Mouse (Mus musculus): ENCODE data around the gene Gm45717.

Gm45717 gene

DNA sequence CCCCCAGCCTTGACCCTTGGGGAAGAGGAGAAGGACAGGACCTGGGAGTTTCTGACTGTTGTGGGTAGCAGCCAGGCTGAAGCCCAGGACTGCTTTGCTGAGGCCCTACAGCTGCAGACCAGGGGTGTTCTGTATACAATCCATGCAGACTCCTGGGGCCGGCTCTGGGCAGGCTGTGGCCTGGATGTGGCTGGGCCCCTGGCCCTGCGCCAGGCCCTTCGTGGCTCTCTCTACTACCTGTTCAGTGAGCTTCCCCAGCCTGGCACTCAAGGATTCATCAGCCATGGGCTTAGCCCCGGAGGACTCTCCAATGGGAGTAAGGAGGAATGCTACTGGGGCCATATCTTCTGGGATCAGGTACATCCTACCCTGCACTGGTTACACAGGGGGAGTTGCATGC, 12.4 kb downstream of the Gm45717 start:
- no peak for DNase-seq (ENCODE audit: low spot score in 2 of 2)

DNA sequence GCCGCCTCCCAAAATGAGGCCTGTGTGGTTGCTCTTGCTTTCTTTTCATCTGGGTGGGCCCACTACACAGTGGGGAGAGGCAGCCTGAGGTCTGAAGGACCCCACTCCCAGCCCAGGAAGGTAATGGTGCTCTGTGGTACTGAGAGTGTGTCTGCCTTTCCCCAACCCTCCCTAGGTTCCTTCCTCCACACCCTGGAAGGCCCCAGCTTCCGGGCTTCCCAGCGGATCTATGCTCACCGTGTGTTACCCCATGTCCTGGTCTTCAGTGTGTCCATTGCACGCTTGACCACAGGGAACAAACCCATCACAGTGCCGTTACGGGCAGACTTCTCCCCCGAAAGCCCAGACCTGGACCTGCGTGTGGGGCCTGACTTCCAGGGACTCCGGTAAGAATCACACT, 12.9 kb downstream of the Gm45717 start:
- no peak for DNase-seq (ENCODE audit: low spot score in 2 of 2)

DNA sequence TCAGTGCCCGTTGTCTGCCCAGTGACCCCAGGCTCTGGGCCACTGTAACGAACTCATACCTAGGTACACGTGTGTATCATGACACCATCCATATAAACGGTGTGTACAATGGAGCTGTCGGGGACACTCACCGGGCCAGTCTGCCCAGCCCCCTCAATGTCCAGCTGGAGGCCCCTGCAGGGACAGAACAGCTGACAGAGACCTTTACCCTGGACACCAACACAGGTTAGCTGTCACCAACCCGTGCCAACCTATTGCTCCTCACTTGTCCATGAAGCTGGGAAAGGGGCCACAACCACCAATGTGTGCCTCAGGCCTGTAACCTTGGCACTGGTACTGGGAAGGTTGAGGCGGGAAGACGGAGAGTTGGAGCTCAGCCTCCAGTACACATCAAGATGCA, 13.4 kb downstream of the Gm45717 start:
- DNase-seq (ENCODE audit: low spot score in 2 of 2) = no peak

DNA sequence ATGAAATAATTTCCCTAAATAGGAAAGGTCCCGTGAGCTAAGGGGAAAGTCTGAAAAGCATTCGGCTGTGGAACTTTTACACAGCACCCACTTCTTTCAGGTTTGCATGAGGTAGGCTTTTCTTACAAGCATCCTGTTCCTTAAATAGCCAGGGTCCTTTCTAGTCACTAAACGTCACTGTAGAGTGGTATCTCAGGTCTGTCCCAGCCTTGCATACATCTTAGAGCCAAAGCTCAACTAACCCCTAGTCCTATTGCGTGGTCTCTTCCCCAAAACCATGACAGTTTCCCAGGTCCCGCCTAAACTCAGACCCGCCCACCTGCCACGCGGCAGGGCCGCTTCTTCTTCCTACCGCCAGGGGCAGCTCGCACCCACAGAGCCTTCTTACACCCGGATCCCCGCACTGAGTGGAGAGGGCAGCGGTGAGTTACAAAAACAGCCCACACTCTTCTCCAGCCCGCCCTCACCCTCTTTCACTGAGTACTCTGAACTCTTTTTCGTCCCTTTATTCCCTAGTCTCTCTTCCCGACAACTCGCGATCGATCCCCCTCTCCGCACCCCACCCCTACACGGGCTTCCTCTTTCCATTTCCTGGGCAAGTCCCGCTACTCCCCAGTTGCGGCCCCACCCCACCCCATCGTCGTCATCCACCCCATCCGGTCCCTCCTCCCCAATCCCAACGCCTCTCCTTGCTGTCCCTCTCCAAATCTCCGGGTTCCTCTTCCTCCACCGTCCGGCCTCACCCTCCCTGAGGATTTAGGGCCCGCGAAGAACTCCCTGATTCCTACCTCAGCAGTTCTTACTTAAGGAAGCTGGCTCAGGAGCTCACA, 14.3 kb downstream of the Gm45717 start, which contains the start of gene Pgghg:
Pgghg (plus strand) TSS at position 170 of the 830 bp plus-strand sequence.
- peak; percentile 66 to 76 for DNase-seq (ENCODE audit: low spot score in 2 of 2)

DNA sequence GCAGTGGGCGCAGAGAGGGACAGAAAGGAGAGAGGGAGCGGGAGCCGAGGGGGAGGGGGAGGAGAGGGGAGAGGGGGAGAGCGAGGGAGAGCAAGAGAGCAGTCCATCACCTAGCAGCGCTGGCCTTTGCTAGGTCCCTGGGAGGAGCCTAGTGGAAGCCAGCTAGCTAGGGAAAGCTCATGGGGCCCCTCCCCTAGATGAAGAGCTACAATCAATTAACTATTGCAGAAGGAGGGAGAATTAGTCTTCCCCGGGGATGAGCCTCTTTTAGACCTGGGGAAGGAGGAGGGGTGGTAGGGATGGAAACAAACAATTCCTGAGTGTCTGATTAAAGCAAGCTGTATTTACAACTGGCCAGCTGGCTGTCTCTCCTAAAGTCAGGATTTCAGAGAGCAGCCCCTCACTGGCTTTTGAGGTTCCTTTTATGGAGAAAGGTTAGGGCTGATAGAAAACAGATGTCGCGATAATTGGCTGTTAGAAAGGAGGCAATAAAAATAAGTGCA, 16.0 kb downstream of the Gm45717 start:
- DNase-seq (ENCODE audit: low spot score in 2 of 2) = no peak

DNA sequence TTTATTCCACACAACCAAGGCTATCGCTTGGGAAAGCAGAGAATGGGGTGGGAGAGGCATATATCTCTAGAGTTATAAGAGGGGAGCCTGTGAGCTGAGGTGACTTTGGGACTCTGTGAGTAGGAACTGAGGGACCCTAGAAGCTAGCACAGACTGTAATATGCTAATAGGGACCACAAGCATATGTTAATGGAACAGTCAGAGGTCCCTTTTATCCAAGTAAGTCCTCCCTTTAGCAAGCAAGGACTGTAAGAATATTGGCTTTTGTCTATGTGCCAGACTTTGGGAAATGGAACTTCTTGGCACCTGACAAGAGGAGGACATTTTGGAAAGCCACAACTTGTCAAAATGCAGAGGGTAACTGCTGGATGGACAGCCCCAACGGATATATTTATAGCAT, 16.8 kb downstream of the Gm45717 start:
- DNase-seq (ENCODE audit: low spot score in 2 of 2) = no peak

DNA sequence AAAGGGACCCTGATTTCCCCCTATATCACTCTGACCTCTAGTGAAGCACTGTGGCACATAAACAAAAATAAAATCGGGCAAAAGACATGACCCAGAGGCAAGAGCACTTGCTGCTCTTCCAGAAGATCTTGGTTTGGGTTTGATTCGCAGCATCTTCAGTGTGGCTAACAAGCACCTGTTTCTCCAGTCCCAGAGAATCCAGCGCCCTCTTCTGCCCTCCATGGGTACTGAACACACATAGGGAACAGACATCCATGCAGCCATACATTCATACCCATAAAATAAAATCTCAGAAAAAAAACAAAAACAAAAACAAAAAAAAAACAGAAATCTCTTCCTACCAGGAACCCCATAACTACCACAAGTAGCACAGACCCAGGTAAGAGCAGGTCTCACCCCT, 17.3 kb downstream of the Gm45717 start:
- no peak for DNase-seq (ENCODE audit: low spot score in 2 of 2)

DNA sequence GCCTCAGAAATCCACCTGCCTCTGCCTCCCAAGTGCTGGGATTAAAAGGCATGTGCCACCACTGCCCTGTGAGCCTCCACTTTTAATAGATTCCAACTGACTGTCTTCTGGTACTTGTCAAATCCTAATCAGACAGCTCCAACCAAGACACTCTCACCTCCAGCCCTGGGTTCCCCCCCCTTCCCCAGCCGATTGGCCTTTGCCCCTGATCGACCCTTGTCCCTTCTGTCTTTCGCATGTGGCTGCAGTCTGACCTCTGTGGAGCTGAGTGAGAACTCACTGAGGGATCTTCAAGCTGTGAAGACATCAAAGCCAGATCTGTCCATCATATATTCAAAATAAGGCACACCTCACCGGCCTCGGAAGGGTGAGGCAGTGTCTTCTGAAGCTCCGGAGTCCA, 28.6 kb downstream of the Gm45717 start:
- no peak for DNase-seq (ENCODE audit: low spot score in 2 of 2)

DNA sequence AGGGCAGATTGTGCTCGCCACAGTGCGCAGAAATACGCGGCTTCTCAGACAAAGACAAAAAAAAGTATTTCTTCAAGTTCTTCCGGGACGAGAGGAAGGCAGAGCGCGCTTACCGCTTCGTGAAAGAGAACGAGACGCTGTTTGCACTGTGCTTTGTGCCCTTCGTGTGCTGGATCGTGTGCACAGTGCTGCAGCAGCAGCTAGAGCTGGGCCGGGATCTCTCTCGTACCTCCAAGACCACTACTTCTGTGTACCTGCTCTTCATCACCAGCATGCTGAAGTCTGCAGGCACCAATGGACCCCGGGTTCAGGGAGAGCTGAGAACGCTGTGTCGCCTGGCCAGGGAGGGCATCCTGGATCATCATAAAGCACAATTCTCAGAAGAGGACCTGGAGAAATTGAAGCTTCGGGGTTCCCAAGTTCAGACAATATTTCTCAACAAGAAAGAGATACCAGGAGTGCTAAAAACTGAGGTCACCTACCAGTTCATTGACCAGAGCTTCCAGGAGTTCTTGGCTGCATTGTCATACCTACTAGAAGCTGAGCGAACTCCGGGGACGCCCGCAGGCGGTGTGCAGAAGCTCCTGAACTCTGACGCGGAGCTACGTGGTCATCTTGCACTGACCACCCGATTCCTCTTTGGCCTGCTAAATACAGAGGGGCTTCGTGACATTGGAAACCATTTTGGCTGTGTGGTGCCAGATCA, 32.5 kb downstream of the Gm45717 start:
- DNase-seq (ENCODE audit: low spot score in 2 of 2) = no peak

DNA sequence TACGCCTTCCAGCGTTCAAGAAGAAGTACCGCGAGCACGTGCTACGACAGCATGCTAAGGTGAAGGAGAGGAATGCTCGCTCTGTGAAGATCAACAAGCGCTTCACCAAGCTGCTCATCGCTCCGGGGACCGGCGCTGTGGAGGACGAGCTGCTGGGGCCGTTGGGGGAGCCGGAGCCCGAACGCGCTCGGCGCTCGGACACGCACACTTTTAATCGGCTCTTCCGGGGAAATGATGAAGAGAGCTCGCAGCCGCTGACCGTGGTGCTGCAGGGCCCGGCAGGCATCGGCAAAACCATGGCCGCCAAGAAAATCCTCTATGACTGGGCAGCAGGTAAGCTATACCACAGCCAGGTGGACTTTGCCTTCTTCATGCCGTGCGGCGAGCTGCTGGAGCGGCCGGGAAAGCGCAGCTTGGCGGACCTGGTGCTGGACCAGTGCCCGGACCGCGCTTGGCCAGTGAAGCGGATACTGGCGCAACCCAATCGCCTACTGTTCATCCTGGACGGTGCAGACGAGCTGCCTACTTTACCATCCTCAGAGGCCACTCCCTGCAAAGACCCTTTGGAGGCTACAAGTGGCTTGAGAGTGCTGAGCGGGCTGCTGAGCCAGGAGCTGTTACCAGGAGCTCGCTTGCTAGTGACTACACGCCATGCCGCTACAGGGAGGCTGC, 33.2 kb downstream of the Gm45717 start:
- DNase-seq (ENCODE audit: low spot score in 2 of 2) = no peak

DNA sequence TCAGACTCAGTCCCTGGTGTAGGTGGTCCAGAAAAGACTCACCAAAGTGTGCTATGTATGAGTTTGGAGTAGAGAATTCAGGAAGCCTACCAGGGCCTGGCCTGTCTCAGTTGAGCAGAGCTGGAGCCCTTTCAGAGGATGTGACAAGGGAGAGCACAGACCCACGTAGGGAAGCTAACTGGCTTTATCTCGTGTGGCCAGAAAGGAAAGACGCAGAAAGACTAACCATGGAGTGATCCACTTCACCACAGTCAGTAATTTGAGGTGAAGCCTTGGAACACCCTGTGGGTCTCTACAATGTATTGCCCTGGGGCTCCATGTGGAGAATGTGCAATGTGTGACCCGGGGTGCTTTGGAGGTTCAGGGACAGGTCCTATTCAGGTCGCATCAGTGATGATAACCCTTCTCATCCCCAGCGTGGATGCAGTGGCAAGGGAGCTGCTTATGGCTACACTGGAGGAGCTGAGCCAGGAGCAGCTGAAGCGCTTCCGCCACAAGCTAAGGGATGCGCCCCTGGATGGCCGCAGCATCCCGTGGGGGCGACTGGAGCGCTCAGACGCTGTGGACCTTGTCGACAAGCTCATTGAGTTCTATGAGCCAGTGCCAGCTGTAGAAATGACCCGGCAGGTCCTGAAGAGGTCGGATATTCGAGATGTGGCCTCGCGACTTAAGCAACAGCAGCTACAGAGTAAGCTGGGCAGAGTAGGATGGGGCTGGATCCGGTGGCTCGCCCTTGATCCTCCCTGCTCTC, 34.3 kb downstream of the Gm45717 start:
- DNase-seq (ENCODE audit: low spot score in 2 of 2) = no peak

DNA sequence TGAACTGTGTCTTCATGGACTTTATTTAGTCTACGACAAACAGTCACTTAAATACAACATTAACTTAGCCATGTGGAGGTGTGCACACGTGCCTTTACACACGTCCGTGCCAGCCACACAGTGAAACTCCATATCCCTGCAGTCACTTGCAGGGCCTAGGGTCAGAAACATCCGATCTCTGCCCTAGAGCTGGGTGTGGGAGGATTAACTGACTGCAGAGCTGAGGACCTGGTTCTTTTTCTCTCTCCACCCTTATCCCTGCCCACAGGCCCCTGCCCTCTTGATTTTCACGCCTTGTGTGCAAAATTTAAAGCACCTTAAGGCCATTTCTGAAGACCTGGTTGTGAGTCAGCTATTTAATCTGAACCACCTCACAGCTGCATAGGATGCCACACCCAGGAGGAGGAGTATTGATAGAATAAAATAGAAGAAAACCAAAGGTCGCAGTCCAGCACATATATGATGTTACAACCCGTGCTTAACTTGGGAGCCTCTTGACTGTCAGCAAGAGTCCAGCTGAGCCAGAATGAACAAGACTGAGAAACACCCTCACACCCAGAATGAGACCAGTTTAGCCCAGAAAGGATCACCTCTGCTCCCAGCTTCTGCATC, 35.2 kb downstream of the Gm45717 start, which contains the start of gene Nlrp6:
Nlrp6 (plus strand) TSS at position 485 of the 612 bp plus-strand sequence.
- DNase-seq (ENCODE audit: low spot score in 2 of 2) = no peak

DNA sequence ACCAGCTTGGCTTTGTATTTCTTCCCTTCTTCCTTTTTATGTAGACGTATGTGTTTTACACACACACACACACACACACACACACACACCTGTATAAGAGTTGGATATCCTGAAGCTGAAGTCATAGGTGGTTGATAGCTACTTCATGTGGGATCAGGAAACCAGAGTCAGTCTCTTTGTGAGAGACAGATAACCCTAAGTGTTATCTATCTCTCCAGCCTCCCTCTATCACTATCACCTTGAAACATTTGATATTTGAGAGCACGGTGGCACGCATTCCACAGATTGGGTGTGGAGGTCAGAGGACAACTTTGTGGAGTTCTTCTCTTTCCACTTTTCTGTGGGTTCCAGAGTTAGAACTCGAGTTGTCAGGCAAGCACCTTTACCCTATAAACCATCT, 35.8 kb downstream of the Gm45717 start:
- DNase-seq (ENCODE audit: low spot score in 2 of 2) = no peak

DNA sequence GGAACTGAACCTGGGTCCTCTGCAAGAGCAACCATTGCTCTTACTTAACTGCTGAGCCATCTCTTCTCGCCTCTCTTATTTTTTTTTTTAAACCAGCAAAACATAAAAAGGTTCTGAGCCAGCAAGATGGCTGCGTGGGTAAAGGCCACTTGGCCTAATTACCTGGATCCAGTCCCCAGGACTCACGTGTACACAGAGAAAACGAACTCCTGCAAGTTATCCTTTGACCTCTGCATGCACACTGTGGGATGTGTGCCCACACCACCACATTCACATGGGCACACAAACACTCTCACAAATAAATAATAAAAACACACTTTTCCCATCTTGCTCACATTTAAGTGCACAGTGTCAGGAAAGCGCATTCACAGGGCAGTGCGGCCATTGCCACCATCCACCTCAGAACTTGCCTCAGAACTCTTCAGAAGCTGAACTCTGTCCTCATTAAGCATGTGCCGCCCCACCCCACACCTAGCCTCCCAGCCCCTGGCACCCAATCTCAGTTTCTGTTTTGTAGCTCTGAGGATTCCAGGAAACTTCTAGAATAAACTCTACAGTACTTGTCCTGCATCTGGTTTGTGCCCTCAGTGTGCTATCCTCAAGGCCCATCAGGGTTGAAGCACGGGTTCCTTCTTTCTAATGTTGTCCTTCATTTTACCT, 41.6 kb downstream of the Gm45717 start:
- DNase-seq (ENCODE audit: low spot score in 2 of 2) = no peak

DNA sequence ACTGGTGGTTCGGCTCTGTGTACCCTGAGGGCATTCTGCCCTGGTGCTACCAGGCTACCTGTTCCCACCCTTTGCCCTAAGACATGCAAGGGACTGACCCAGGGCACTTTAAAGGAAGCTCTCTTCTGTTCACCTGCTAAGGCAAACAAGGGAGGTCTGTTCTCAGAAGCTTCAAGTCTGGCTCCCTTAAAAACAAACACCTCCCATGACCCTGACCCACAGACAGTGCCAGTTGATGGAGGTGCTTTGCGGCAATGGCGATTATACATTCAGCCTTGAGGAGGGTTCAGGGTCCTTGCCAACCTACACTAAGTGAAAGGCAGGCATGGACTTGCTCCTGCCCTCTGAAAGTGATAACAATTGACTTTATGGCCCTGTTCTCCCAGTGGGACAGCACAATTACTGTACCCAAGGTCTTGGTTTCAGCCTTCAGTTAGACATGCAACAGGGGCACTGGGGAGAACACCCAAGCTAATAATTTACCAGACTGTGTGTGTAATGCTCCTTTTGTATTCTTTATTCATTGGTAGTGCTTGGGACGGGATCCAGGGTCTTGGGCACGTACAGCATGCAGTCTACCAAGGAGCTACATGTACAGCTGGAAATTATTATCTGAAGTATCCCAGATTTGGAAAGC, 42.8 kb downstream of the Gm45717 start:
- DNase-seq (ENCODE audit: low spot score in 2 of 2) = no peak

DNA sequence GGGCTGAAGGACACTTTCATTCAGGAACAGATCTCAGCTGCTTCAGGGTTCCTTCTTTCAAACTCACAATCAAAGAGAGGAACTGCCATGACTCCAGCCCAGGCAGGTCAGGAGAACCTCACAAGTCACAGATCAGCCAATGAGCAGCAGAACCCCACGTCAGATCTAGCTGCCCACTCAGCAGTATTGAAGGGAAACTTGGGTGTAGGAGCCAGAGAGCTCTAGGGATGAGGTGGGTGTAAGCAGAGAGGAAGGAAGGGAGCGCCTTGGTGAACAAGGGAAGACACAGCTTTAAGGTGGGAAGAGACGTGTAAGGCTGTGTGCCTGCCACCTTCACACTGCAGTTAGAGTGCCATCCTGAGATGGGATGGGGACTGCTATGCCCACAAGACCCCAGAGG, 43.4 kb downstream of the Gm45717 start:
- DNase-seq (ENCODE audit: low spot score in 2 of 2) = no peak

DNA sequence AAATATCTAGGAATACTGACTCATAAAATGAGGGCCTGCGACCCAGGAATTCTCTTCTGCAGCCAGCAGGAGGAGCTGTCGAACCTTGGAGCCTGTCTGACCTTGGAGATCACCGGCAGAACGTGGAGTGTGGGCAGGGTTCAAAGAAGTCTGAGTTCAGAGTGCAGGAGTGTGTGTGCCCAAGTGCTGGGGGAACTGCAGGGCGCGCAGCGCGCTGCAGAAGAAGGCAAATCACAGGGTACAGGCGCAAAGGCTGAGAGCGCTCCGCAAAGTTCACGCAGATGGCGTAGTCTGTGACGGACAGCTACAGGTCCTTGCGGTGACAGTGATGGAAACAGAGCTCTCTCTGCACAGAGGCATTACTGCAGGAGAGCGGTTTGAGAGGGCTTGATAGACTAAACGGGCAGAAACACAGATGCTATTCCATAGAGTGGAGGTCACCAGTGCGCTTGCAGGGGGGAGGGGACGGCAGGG, 47.1 kb downstream of the Gm45717 start:
- peak; percentile 63 to 78 for DNase-seq (ENCODE audit: low spot score in 2 of 2)

DNA sequence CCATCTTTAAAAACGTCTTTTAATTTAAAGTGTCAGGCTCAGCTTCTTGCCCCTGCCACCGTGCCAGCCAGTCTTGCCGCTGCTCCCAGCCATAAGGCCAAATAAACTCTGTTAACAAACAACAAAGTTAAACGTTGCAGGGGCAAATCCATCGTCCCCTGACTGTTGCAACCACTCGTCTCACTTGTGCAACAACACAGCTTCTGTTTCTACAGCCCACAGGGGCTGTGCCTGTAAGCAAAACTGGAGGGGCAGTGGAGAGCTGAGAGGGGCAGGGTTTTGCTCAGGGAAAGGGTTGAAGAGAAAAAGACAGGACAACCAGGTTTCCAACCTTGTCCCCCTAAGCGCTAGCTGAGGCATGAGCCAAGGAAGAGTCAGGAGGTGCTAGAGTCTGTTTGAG, 47.6 kb downstream of the Gm45717 start:
- DNase-seq (ENCODE audit: low spot score in 2 of 2) = no peak

DNA sequence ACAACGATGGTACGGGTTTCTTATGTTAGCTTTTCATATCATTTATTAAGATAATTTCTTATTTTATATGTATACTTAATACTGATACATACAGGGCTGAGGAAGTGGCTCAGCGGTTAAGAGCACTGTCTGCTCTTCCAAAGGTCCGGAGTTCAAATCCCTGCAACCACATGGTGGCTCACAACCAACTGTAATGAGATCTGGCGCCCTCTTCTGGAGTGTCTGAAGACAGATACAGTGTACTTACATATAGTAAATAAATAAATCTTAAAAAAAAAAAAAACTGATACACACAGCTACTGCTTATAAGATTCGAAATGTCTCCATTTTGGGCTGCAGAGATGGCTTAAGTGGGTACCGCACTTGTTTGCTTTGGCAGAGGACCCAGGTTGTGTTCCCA, 48.0 kb downstream of the Gm45717 start:
- DNase-seq (ENCODE audit: low spot score in 2 of 2) = no peak

DNA sequence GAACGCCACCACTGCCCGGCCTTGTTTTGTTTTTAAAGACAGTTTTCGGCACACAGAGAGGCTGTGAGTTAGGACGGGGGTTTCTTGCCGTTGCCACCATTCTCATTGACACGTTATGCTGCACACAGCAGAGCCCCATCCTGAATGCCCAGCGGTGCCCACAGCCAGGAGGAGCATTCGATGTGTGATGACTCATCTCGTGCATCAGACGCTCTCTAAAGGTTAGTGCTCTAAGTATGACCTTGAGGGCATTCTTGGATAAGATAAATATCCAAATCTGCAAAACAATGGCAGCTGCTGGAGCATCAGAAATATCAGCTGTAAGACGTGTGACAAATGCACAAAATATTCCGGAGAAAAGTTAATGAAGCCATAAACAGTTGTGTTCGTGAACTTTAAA, 48.6 kb downstream of the Gm45717 start:
- no peak for DNase-seq (ENCODE audit: low spot score in 2 of 2)

All from thymus, postnatal 10 days (tissue).